Mouse (Mus musculus) limb, embryonic 12.5 days (tissue): Measurements from ENCODE around the gene Col6a3. TPM values are rescaled to one million over a fixed set of nuclear protein-coding genes. Genes with fewer than 3 reads are reported as not detected.

ENCODE experiments used
- ATAC-seq: fragments of 200-750 bp; cut with Nextera tagmentation; 2 replicates; pipeline ENCODE4 v1.8.0; 2017; ENCODE audit warnings: low read depth, moderate TSS enrichment; ENCODE audit not compliant: insufficient number of reproducible peaks, insufficient read depth, low FRiP score, low TSS enrichment
- H3K27ac ChIP-seq: fragments of 300-500 bp; sonication (generic); 2 replicates; pipeline ENCODE4 v1.5.1; 2016; ENCODE audit warnings: mild to moderate bottlenecking, moderate library complexity
- H3K27me3 ChIP-seq: fragments of 300-500 bp; sonication (generic); 2 replicates; pipeline ENCODE4 v1.6.1; 2016; ENCODE audit warnings: mild to moderate bottlenecking, moderate library complexity
- H3K36me3 ChIP-seq: fragments of 300-500 bp; sonication (generic); 2 replicates; pipeline ENCODE4 v1.6.1; 2016; ENCODE audit warnings: mild to moderate bottlenecking, moderate library complexity
- H3K4me1 ChIP-seq: fragments of 300-500 bp; sonication (generic); replicated peaks from 2 replicates; pipeline ENCODE4 v1.6.1; 2016
- H3K4me2 ChIP-seq: fragments of 300-500 bp; sonication (generic); 2 replicates; pipeline ENCODE4 v1.6.1; 2016; ENCODE audit warnings: mild to moderate bottlenecking, moderate library complexity
- H3K4me3 ChIP-seq: fragments of 300-500 bp; sonication (generic); replicated peaks from 2 replicates; pipeline ENCODE4 v1.5.1; 2016; ENCODE audit warnings: mild to moderate bottlenecking
- H3K9ac ChIP-seq: fragments of 300-500 bp; sonication (generic); replicated peaks from 2 replicates; pipeline ENCODE4 v1.6.1; 2016; ENCODE audit warnings: mild to moderate bottlenecking, moderate library complexity
- H3K9me3 ChIP-seq: fragments of 300-500 bp; sonication (generic); 2 replicates; pipeline ENCODE4 v1.6.1; 2016; ENCODE audit warnings: mild to moderate bottlenecking, moderate library complexity
- WGBS: fragments of 180-500 bp; shearing (Covaris S2); methylation state at CpG from one replicate; pipeline ENCODE4 v1.1.7; 2016; 5-methylcytosine and 5-hydroxymethylcytosine counted together
- polyA plus RNA-seq: library from polyadenylated mRNA; unstranded; fragments of >200 nt; fragmentation: Nextera tagmentation; extraction: Ambion mirVana; gene quantifications from 2 replicates; pipeline ENCODE4 v1.2.1, GENCODE M21; 2016

The Col6a3 gene
- polyA plus RNA-seq, 1 experiment from 2014 or later: 27.4 TPM

DNA sequence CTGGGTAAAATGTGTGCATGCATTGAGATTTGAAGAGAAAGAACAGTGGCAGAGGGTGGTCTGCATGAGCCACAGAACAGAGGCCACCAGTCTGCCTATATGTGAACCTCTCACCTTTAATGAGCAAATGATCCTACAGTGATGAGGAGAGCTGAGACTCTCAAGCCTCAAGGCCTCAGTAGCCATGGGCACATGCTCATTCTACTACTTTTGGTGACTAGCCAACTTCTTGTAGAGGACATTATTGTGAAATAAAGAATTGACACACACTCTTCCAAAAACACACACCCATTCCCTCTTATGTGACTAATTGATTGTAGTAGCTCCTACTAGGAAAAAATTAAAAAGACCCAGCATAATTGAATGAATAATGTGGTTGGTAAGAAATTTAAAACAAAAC, 120.0 kb downstream of the Col6a3 start:
- H3K9me3 ChIP-seq: no peaks in the 10 kb centered on the region
- H3K27ac ChIP-seq: no peak overlapping the region
- no peak for ATAC-seq
- no peak overlapping the region for H3K4me2 ChIP-seq
- no peaks in the 10 kb centered on the region for H3K4me1 ChIP-seq
- no peak overlapping the region for H3K9ac ChIP-seq
- H3K27me3 ChIP-seq: no peaks in the 10 kb centered on the region
- no peaks in the 10 kb centered on the region for H3K36me3 ChIP-seq
- no peak overlapping the region for H3K4me3 ChIP-seq

DNA sequence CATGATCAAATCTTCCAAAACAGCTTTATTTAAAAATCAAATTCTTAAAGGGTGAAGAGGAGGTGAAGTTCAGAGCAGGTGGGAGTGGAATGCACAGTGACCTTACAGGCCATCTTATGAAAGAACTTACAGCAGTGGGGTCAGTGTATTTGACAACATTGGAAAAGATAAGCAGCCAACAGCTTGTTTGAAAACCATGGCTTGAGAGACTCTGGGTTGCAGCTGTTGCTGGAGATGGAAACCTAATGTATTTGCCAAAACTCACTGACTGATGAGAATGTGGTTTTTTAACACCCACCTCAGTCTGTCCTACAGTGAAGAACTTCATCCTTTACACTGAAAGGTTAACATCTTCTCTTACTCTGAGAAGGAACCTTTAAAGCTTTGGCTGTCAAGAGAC, 120.4 kb downstream of the Col6a3 start:
- H3K4me1 ChIP-seq: no peaks in the 10 kb centered on the region
- no peaks in the 10 kb centered on the region for H3K36me3 ChIP-seq
- H3K4me2 ChIP-seq: no peak overlapping the region
- H3K27me3 ChIP-seq: no peaks in the 10 kb centered on the region
- H3K27ac ChIP-seq: no peak overlapping the region
- no peak for ATAC-seq
- H3K9ac ChIP-seq: no peak overlapping the region
- no peak overlapping the region for H3K4me3 ChIP-seq
- no peaks in the 10 kb centered on the region for H3K9me3 ChIP-seq

DNA sequence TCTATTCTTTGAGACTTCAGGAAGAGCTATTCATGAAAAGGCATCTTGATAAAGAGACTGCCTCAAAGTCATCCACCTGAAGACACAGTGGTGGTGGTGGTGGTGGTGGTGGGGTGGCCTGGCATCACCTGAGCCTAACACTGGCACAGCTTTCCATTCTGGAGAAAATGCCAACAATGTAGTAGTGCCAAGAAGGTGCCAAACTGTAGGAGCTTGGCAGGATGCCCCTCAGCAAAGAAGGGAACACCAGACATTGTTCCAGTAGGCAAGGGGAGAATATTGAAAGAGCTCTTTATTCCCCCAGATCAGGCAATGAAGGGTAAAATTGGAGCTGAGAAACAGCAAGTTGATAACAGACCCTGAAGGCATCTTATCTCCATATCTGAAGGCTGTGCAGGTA, 121.8 kb downstream of the Col6a3 start:
- no peak overlapping the region for H3K9ac ChIP-seq
- no peak overlapping the region for H3K27ac ChIP-seq
- no peaks in the 10 kb centered on the region for H3K36me3 ChIP-seq
- H3K4me2 ChIP-seq: no peak overlapping the region
- H3K27me3 ChIP-seq: no peaks in the 10 kb centered on the region
- ATAC-seq: no peak
- no peaks in the 10 kb centered on the region for H3K4me1 ChIP-seq
- H3K9me3 ChIP-seq: no peaks in the 10 kb centered on the region
- no peak overlapping the region for H3K4me3 ChIP-seq

DNA sequence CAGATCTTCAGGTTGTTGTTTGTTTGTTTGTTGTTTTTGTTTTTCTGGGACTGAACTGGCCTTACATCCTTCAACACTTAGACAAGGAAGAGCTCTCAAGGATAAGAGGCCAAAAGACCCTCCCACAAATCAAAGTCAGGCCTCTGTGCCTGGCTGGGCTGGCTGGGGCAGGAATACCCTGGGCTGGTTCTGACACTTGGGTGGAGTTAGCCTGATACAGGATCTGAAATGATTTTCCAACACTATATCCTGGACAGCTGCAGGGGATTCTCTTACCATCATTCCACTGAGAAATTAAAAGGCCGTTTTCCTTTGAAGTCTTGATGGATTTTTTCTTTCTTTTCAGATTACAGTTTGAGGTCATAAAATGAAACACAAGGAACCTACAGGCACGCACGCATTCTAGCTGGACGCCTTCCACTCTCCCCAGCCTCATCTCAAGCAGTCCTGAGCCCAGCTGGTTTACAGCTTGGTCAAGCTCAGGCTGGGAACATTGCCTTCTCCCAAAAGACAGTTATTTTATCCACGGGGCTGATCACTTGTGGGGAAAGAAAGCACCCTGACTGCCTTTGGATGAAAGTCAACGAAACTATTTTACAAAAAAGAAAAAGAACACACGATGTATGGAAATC, 123.0 kb downstream of the Col6a3 start:
- 52% methylated on average over 7 of the region's 7 CpGs for WGBS
- H3K4me3 ChIP-seq: no peak overlapping the region
- H3K27ac ChIP-seq: no peak overlapping the region
- no peak overlapping the region for H3K9ac ChIP-seq
- no peaks in the 10 kb centered on the region for H3K27me3 ChIP-seq
- no peak for ATAC-seq
- no peak overlapping the region for H3K4me2 ChIP-seq
- no peaks in the 10 kb centered on the region for H3K36me3 ChIP-seq
- no peaks in the 10 kb centered on the region for H3K4me1 ChIP-seq
- no peaks in the 10 kb centered on the region for H3K9me3 ChIP-seq

DNA sequence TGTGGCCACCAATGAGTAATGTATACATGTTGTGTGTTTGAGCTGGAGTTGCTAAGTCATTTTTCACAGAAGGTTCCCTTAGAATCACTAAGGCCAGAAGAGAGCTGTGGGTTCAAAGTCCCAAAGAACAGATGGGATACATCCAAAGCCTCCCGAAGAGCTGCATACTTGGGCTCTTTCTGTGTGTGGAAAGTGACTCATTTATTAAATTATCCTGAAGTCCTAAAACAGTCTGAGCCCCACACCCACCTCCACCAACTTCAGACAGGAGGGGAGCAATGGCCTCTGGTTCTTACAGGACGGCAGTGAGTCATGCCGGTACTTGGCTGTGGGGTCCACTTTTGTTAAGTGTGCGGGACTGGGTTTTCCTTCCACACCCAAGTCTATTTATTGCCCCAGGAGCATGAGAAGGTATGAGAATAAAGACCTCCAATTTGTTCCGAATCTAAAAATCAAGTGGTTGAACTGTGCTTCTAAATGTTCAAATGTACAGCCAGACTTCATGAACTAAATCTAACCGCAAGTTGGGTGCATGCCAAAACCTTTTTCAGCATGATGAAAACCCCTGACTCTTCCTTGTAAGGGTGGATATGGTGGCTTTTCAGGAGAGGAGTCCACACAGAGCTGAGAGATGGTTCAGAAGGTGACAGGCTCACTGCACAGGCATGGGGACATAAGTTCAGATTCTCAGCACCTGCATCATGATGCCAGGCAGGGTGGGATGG, 124.8 kb downstream of the Col6a3 start:
- Histone ChIP-seq H3K4me3 (no peak overlapping the region), H3K4me2 (no peak overlapping the region), H3K9ac (no peak overlapping the region), H3K9me3 (no peaks in the 10 kb centered on the region), H3K27me3 (no peaks in the 10 kb centered on the region), H3K27ac (no peak overlapping the region), H3K36me3 (no peaks in the 10 kb centered on the region), H3K4me1 (no peaks in the 10 kb centered on the region)
- ATAC-seq: no peak
- 84% methylated on average over 6 of the region's 6 CpGs for WGBS

DNA sequence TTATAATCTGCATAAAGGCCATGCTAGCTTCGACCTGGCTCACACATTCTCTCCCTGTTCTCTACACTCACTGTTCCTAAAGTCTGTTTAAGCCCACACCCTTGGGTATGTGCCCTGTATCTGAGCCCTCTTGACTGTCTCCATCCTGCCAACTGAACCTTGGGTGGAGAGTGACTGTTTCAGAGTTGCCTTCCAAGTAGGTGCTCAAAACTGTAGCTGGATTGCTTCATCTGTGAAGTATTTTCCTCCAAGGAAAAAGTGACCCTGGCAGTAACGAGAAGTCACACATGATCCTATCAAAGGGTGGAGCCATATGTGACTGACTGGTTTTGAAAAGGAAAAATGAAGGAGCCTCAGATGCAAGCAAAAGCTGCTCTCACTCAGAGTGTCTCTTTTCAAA, 127.5 kb downstream of the Col6a3 start:
- ATAC-seq: no peak
- WGBS: 59% methylated on average over 2 of the region's 2 CpGs
- no peak overlapping the region for H3K4me2 ChIP-seq
- no peak overlapping the region for H3K4me3 ChIP-seq
- H3K9me3 ChIP-seq: no peaks in the 10 kb centered on the region
- H3K27ac ChIP-seq: no peak overlapping the region
- H3K4me1 ChIP-seq: no peaks in the 10 kb centered on the region
- no peaks in the 10 kb centered on the region for H3K27me3 ChIP-seq
- no peaks in the 10 kb centered on the region for H3K36me3 ChIP-seq
- no peak overlapping the region for H3K9ac ChIP-seq

Other genes starting within 250 kb of the Col6a3 start
- gene Cops8, start 241.0 kb downstream of the Col6a3 start, polyA plus RNA-seq: 178 and 204 TPM in 2 replicates
- 0.23 and 0.37 TPM in 2 replicates for gene Mlph, start 71.1 kb upstream of the Col6a3 start, polyA plus RNA-seq
- not detected in 2 replicates for gene Prlh, start 109.1 kb upstream of the Col6a3 start, polyA plus RNA-seq
- 0.76 and 0.98 TPM in 2 replicates for gene Rab17, start 125.7 kb upstream of the Col6a3 start, polyA plus RNA-seq
- gene Lrrfip1, start 154.8 kb upstream of the Col6a3 start, polyA plus RNA-seq: 28.3 and 29.9 TPM in 2 replicates